Mouse (Mus musculus) kidney, adult 2 months (tissue): ENCODE data around the gene Cox4i2.

ENCODE experiments used
- CTCF ChIP-seq: fragments of 200-500 bp; conservative IDR thresholded peaks from 2 replicates; pipeline ENCODE4 v1.5.1; 2011; ENCODE audit warnings: low read depth, mild to moderate bottlenecking, control low read depth, low read length, moderate library complexity, mixed read lengths; ENCODE audit not compliant: insufficient read depth, insufficient read length
- POLR2A ChIP-seq: fragments of 200-500 bp; IDR thresholded peaks from one replicate; pipeline ENCODE4 v1.6.1; 2011; ENCODE audit warnings: low read depth, low read length, control low read depth

GRCm38 (mm10) chr2:152780466-152780865, 26.5 kb downstream of the Cox4i2 start:
- TF ChIP-seq CTCF (no peak), POLR2A (no peak)
